Mouse (Mus musculus): Measurements from ENCODE around the gene Cltc. TPM values are rescaled to one million over a fixed set of nuclear protein-coding genes. Genes with fewer than 3 reads are reported as not detected.

Gene Cltc
- polyA plus RNA-seq, 1 experiment from 2014 or later: 103 TPM

GRCm38 (mm10) chr11:86680729-86681128 is 76.6 kb downstream of the Cltc start:
- H3K4me2 ChIP-seq: no peak overlapping the region
- peaks cover 22% of the 10 kb centered on the region for H3K4me1 ChIP-seq (replicated peaks)
- H3K36me3 ChIP-seq: no peaks in the 10 kb centered on the region
- no peaks in the 10 kb centered on the region for H3K27me3 ChIP-seq
- no peaks in the 10 kb centered on the region for H3K9me3 ChIP-seq (replicated peaks)
- 94% methylated on average over 3 of the region's 3 CpGs for WGBS
- ATAC-seq (replicated peaks; ENCODE audit: insufficient number of reproducible peaks, insufficient read depth, low FRiP score, low read depth): no peak
- no peak overlapping the region for H3K4me3 ChIP-seq
- H3K27ac ChIP-seq: no peak overlapping the region
- H3K9ac ChIP-seq: 0 out of 2 replicates have a peak overlapping the region, but pooled peaks have one; percentile 7

- peaks cover 11% of the 10 kb centered on the region for H3K4me1 ChIP-seq (replicated peaks)
- ATAC-seq (replicated peaks; ENCODE audit: insufficient number of reproducible peaks, insufficient read depth, low FRiP score, low read depth): no peak
- H3K9me3 ChIP-seq (replicated peaks): no peaks in the 10 kb centered on the region
- no peak overlapping the region for H3K27ac ChIP-seq
- H3K4me2 ChIP-seq: no peak overlapping the region
- no peak overlapping the region for H3K9ac ChIP-seq
- no peaks in the 10 kb centered on the region for H3K36me3 ChIP-seq
- WGBS: 73% methylated on average over 5 of the region's 5 CpGs
- no peaks in the 10 kb centered on the region for H3K27me3 ChIP-seq
- no peak overlapping the region for H3K4me3 ChIP-seq
Observed at GRCm38 (mm10) chr11:86678957-86679356, 78.4 kb downstream of the Cltc start.

- WGBS: 87% methylated on average over 4 of the region's 4 CpGs
- H3K36me3 ChIP-seq: no peaks in the 10 kb centered on the region
- peaks cover 8% of the 10 kb centered on the region; the same call in 1 of the 2 replicates for H3K4me1 ChIP-seq (replicated peaks)
- no peak overlapping the region for H3K4me2 ChIP-seq
- ATAC-seq (replicated peaks; ENCODE audit: insufficient number of reproducible peaks, insufficient read depth, low FRiP score, low read depth): no peak
- no peak overlapping the region for H3K4me3 ChIP-seq
- H3K9ac ChIP-seq: no peak overlapping the region
- H3K27ac ChIP-seq: no peak overlapping the region
- no peaks in the 10 kb centered on the region for H3K27me3 ChIP-seq
- no peaks in the 10 kb centered on the region for H3K9me3 ChIP-seq (replicated peaks)
Observed at GRCm38 (mm10) chr11:86675520-86675919, 81.8 kb downstream of the Cltc start.

- Histone ChIP-seq H3K4me1 (replicated peaks) (peaks cover 8% of the 10 kb centered on the region; the same call in 1 of the 2 replicates), H3K27me3 (no peaks in the 10 kb centered on the region), H3K36me3 (no peaks in the 10 kb centered on the region), H3K4me3 (no peak overlapping the region), H3K9me3 (replicated peaks) (no peaks in the 10 kb centered on the region), H3K4me2 (no peak overlapping the region), H3K27ac (no peak overlapping the region), H3K9ac (no peak overlapping the region)
- ATAC-seq (replicated peaks; ENCODE audit: insufficient number of reproducible peaks, insufficient read depth, low FRiP score, low read depth): no peak
- WGBS: 69% methylated on average over 3 of the region's 3 CpGs
Observed at GRCm38 (mm10) chr11:86672772-86673171, 84.6 kb downstream of the Cltc start.

- no peak for ATAC-seq (replicated peaks; ENCODE audit: insufficient number of reproducible peaks, insufficient read depth, low FRiP score, low read depth)
- Histone ChIP-seq H3K4me2 (no peak overlapping the region), H3K4me3 (no peak overlapping the region), H3K36me3 (no peaks in the 10 kb centered on the region), H3K27ac (no peak overlapping the region), H3K9me3 (replicated peaks) (no peaks in the 10 kb centered on the region), H3K9ac (no peak overlapping the region), H3K27me3 (no peaks in the 10 kb centered on the region), H3K4me1 (replicated peaks) (peaks cover 8% of the 10 kb centered on the region; the same call in 1 of the 2 replicates)
- WGBS: 36% methylated on average over 3 of the region's 3 CpGs
Observed at GRCm38 (mm10) chr11:86671041-86671675, 86.2 kb downstream of the Cltc start.

- H3K4me1 ChIP-seq (replicated peaks): peaks cover 8% of the 10 kb centered on the region; the same call in 1 of the 2 replicates
Observed at GRCm38 (mm10) chr11:86668169-86668568, 89.2 kb downstream of the Cltc start.

GRCm38 (mm10) chr11:86667553-86667952 is 89.8 kb downstream of the Cltc start:
- peaks cover 8% of the 10 kb centered on the region; the same call in 1 of the 2 replicates for H3K4me1 ChIP-seq (replicated peaks)
- WGBS: 90% methylated on average over 2 of the region's 2 CpGs
- peaks cover 8% of the 10 kb centered on the region; the same call in 1 of the 2 replicates for H3K36me3 ChIP-seq
- H3K9ac ChIP-seq: no peak overlapping the region
- H3K27ac ChIP-seq: no peak overlapping the region
- H3K4me2 ChIP-seq: no peak overlapping the region
- H3K9me3 ChIP-seq (replicated peaks): no peaks in the 10 kb centered on the region
- no peak for ATAC-seq (replicated peaks; ENCODE audit: insufficient number of reproducible peaks, insufficient read depth, low FRiP score, low read depth)
- H3K27me3 ChIP-seq: no peaks in the 10 kb centered on the region
- no peak overlapping the region for H3K4me3 ChIP-seq

More at GRCm38 (mm10) chr11:86668169-86668568, 89.2 kb downstream of the Cltc start:
- WGBS: 84% methylated on average over 3 of the region's 3 CpGs
- H3K9ac ChIP-seq: no peak overlapping the region
- ATAC-seq (replicated peaks; ENCODE audit: insufficient number of reproducible peaks, insufficient read depth, low FRiP score, low read depth): no peak
- no peak overlapping the region for H3K4me2 ChIP-seq
- no peaks in the 10 kb centered on the region for H3K27me3 ChIP-seq
- no peak overlapping the region for H3K27ac ChIP-seq
- peaks cover 5% of the 10 kb centered on the region; the same call in 1 of the 2 replicates for H3K36me3 ChIP-seq
- no peak overlapping the region for H3K4me3 ChIP-seq
- no peaks in the 10 kb centered on the region for H3K9me3 ChIP-seq (replicated peaks)

- 85% methylated on average over 3 of the region's 3 CpGs for WGBS
- peaks cover 23% of the 10 kb centered on the region for H3K36me3 ChIP-seq
Observed at GRCm38 (mm10) chr11:86664406-86664805, 93.0 kb downstream of the Cltc start.

GRCm38 (mm10) chr11:86663977-86664376 is 93.4 kb downstream of the Cltc start:
- Histone ChIP-seq H3K4me1 (replicated peaks) (no peaks in the 10 kb centered on the region), H3K4me3 (no peak overlapping the region), H3K36me3 (peaks cover 23% of the 10 kb centered on the region), H3K9ac (no peak overlapping the region), H3K9me3 (replicated peaks) (no peaks in the 10 kb centered on the region), H3K4me2 (no peak overlapping the region), H3K27me3 (no peaks in the 10 kb centered on the region), H3K27ac (no peak overlapping the region)
- ATAC-seq (replicated peaks; ENCODE audit: insufficient number of reproducible peaks, insufficient read depth, low FRiP score, low read depth): no peak

More at GRCm38 (mm10) chr11:86664406-86664805, 93.0 kb downstream of the Cltc start:
- Histone ChIP-seq H3K4me3 (no peak overlapping the region), H3K27ac (no peak overlapping the region), H3K27me3 (no peaks in the 10 kb centered on the region), H3K4me1 (replicated peaks) (no peaks in the 10 kb centered on the region), H3K4me2 (no peak overlapping the region), H3K9ac (no peak overlapping the region), H3K9me3 (replicated peaks) (no peaks in the 10 kb centered on the region)
- no peak for ATAC-seq (replicated peaks; ENCODE audit: insufficient number of reproducible peaks, insufficient read depth, low FRiP score, low read depth)

- Histone ChIP-seq H3K27ac (no peak overlapping the region), H3K9ac (no peak overlapping the region), H3K4me1 (replicated peaks) (no peaks in the 10 kb centered on the region), H3K9me3 (replicated peaks) (no peaks in the 10 kb centered on the region), H3K27me3 (no peaks in the 10 kb centered on the region), H3K36me3 (peaks cover 23% of the 10 kb centered on the region), H3K4me3 (no peak overlapping the region), H3K4me2 (no peak overlapping the region)
- 76% methylated on average over 8 of the region's 8 CpGs for WGBS
- ATAC-seq (replicated peaks; ENCODE audit: insufficient number of reproducible peaks, insufficient read depth, low FRiP score, low read depth): no peak
Observed at GRCm38 (mm10) chr11:86662986-86663895, 94.1 kb downstream of the Cltc start.

- ATAC-seq (replicated peaks; ENCODE audit: insufficient number of reproducible peaks, insufficient read depth, low FRiP score, low read depth): no peak
Observed at GRCm38 (mm10) chr11:86657863-86658262, 99.5 kb downstream of the Cltc start.

More at GRCm38 (mm10) chr11:86657863-86658262, 99.5 kb downstream of the Cltc start:
- no peak overlapping the region for H3K4me3 ChIP-seq
- H3K9ac ChIP-seq: no peak overlapping the region
- H3K4me1 ChIP-seq (replicated peaks): peaks cover 4% of the 10 kb centered on the region; the same call in 1 of the 2 replicates
- no peak overlapping the region for H3K27ac ChIP-seq
- no peaks in the 10 kb centered on the region for H3K9me3 ChIP-seq (replicated peaks)
- peaks cover 16% of the 10 kb centered on the region for H3K36me3 ChIP-seq
- no peaks in the 10 kb centered on the region for H3K27me3 ChIP-seq
- H3K4me2 ChIP-seq: no peak overlapping the region

Data from heart, embryonic 15.5 days (tissue).